Mouse (Mus musculus): ENCODE data around the gene Rapgefl1.

- TF ChIP-seq CTCF (IDR thresholded peaks at IDR 0.05; ENCODE audit: low read depth, low read length), result peak; percentile 69
- no peak for TF ChIP-seq GATA2 (IDR thresholded peaks at IDR 0.05; ENCODE audit: borderline replicate concordance, low read depth, low read length)
- TF ChIP-seq POLR2AphosphoS5 (IDR thresholded peaks at IDR 0.05; ENCODE audit: insufficient replicate concordance, low read depth, low read length), result no peak
- TF ChIP-seq GATA1 (IDR thresholded peaks at IDR 0.05; ENCODE audit: borderline replicate concordance, low read length), result no peak
- TF ChIP-seq TAL1 (conservative IDR thresholded peaks at IDR 0.05; ENCODE audit: low read depth, low read length), result no peak
These were observed 22.5 kb downstream of the Rapgefl1 start for GRCm38 (mm10) chr11:98858759-98859731.

Measured in G1E (cell line).